8 mouse cellular contexts compared by ENCODE assay signal in the genomic region with DNA sequence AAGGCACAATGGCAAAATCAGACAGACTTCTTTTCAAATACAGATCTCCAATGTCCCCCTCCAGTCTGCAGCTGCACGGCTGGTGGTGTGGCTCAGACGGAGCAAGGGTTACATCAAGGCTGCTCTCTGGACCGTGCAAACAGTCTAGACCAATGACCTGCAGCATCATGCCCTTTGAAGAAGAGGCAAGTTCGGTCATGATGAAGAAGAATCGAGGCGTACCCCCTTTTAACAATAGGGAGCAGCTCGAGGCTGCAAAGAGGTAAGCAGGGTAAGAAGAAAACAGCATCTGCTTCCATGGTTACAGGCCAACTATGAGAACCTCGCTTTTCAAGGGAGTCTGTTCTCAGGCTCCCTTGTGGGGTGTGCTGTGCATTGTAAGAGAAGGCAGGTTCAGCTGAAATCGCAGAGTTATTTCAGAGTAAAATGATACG.
A peak's percentile ranks its signal among the peaks of the same experiment; 100 is the strongest.
DNase-seq lines count a peak whose midpoint lies in the region; ATAC-seq and TF ChIP-seq lines count a peak whose summit lies in the region.
"Had no signal": no experiment of that assay in that cellular context is flagged by ENCODE, and none has a peak within 500 bp of the region (broad histone marks: within the 10 kb centered on the region; RNA-seq: fewer than 3 reads in every experiment).

No protein-coding gene starts in this region.

- peak overlapping the region; percentile 62 for H3K4me2 ChIP-seq in midbrain, embryonic 13.5 days (replicated peaks)

- no peaks in the 10 kb centered on the region for H3K9me3 ChIP-seq in midbrain, embryonic 13.5 days

- no peaks in the 10 kb centered on the region for H3K36me3 ChIP-seq in midbrain, embryonic 13.5 days

- TF ChIP-seq POLR2A in brain, embryonic 14.5 days (IDR thresholded peaks at IDR 0.05; ENCODE audit: borderline replicate concordance, extremely low read depth, insufficient read depth, insufficient read length, poor library complexity, severe bottlenecking), result 0 out of 2 replicates have a peak, but pooled peaks have one; percentile 15

- WGBS in midbrain, embryonic 13.5 days, result 2% methylated on average over 10 of the region's 10 CpGs

- DNase-seq in brain, embryonic 14.5 days (ENCODE audit: low read depth), result peak; percentile 98
- peak; percentile 31 to 36 for DNase-seq in cerebellum, postnatal 25 days
- DNase-seq in gastrocnemius, postnatal 36 days, result peak; percentile 5 to 52
- peak; percentile 54 to 59 for DNase-seq in layer of hippocampus, adult 8-10 months (ENCODE audit: low spot score in 2 of 2)
- DNase-seq in yolk sac, embryonic 10.5 days (ENCODE audit: low spot score), result peak; percentile 24
- DNase-seq in adrenal gland, postnatal 36 days, result no peak

- TF ChIP-seq CTCF in brain, embryonic 14.5 days (IDR thresholded peaks at IDR 0.05; ENCODE audit: borderline replicate concordance, extremely low read depth, insufficient read depth, insufficient read length), result no peak

- no peaks in the 10 kb centered on the region for H3K27me3 ChIP-seq in midbrain, embryonic 13.5 days

- peak overlapping the region; percentile 99 for H3K27ac ChIP-seq in midbrain, embryonic 13.5 days
- H3K27ac ChIP-seq: macrophage had no signal

- peak overlapping the region; percentile 76 for H3K9ac ChIP-seq in midbrain, embryonic 13.5 days (replicated peaks)

- ATAC-seq in midbrain, embryonic 13.5 days, result peak; percentile 97

- H3K4me3 ChIP-seq in midbrain, embryonic 13.5 days (replicated peaks), result peak overlapping the region; percentile 57

- H3K4me1 ChIP-seq in midbrain, embryonic 13.5 days (replicated peaks), result peaks cover 25% of the 10 kb centered on the region

- intact Hi-C loops in gastrocnemius, postnatal 36 days (cut with DNase I), result loop anchor here (2.0 to 5.0 kb wide), 2 partner anchors 81 to 91 kb away; no protein-coding TSS in a partner anchor

Comparison
In these comparisons a context has a peak if more than half of its experiments do, and no peak if none do; other contexts are left out.
1. DNase-seq: peak in brain, embryonic 14.5 days (single experiment), cerebellum, postnatal 25 days (2 of 2), gastrocnemius, postnatal 36 days (2 of 2), layer of hippocampus, adult 8-10 months (2 of 2) and yolk sac, embryonic 10.5 days (single experiment); none in adrenal gland, postnatal 36 days (0 of 2).